Mouse (Mus musculus): ENCODE measurements around the gene Gm20708. TPM values are rescaled to one million over a fixed set of nuclear protein-coding genes. Genes with fewer than 3 reads are reported as not detected.

The Gm20708 gene
- polyA plus RNA-seq (2012; rRNA removed) = 0.12 TPM in 1 of 2 replicates, not detected in the other

DNA sequence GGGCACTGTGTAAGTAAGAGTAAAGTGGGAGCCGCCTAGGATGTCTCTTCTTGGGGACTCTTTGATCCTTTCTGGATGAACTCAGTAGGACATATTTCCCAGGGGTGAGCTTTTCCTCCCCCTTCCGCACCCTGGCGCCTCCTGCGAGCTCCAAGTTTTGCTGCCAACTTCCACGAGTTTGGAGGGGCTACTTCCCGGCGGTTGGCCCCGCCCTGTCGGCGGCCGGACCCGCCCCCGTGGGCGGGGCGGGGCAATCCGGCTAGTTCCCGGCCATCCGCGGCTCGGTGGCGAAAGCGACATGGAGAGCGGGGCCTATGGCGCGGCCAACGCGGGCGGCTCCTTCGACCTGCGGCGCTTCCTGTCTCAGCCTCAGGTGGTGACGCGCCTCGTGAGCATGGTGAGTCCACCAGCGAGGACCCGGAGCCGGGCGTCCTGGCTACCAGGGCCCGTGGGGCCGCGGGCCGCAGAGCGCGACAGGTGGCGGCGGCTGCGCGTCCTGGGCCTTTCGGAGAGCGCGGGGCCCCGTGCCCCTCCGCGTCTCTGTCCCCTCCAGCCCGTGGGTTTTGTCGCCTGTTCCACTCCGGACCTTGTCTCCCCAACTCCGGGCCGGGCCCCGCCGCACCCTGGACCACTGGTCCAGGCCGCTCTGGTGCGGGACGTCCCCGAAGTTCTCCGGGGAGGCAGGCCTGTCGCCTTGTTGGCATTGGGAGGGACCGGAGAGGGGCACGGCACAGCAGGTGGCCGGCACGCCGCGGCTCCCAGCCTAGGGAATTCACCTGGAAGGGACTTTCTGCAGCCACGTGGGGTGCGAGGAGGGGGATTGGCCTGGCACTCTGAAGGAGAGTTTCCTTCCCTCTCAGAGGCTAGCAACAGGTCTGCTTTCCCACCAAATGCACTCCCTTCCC lies at the start of gene Gm20708, which contains the start of gene Syngr2:
Gene Gm20708, plus strand, starts transcription at position 262 of the 905 bp plus-strand sequence.
Gene Syngr2, plus strand, starts transcription at position 262 of the 905 bp plus-strand sequence.

DNA sequence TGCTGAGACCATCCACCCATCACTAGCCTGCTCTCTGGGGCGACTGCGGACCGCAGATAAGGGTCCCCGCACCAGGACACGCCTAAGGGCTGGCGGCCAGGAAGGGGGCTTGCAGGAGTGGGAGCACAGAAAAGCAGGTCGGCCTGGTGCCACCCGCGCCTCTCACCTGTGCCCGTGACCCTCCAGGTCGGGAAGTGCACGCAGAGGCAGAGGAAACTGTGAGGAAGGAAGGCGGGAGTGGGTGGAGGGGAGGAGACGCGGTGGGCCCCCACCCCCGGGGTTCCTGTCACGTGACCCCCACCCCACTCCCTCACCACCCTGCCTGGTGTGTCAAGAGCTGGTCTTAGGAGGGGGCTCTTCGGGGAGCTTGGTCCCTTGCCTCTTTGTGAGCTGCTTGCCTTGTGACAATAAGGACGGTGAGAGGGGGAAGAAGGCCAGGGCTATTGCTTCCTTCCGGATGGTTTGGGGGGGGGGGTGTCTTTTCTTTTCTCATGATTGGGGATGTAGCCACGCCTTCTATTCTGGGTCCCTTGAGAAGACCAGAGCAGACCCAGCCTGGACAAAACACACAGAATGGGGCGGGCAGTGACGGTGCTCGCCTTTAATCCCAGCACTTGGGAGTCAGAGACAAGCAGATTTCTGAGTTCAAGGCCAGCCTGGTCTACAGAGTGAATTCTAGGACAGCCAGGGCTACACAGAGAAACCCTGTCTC lies 27.3 kb upstream of the Gm20708 start, which contains the start of the genes Tmc8 and Tmc6:
Gene Tmc8, plus strand, starts transcription at position 84 of the 712 bp plus-strand sequence.
Gene Tmc6, minus strand, starts transcription at position 206 of the 712 bp plus-strand sequence.

DNA sequence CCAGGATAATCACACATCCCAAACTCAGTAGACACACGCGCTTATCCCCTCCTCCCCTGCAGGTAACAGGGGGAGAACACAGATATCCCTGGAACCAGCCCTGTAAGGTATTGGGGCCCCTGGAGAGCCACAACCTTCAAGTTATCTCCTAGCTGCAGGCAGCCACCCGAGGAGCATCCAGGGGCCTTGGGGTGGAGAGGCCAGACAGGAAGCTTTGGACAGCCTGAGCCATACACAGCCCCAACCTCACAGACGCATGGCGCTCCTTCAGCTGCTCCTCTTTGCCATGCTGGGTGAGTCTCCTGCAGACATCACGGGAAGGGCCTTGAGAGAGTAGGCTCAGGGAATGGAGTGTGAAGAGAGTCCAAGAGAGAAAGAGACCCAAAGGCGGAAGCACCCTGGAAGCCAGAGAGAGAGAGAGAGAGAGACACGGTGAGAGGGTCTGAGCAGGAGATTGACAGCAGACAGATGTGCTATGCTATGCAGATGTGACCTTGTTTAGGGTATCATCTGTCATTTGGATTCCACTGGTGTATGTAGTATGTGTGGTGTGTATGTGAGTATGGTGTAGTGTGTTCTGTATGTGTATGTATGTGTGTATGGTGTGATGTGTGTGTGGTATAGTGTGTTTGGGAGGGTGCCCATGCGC lies 11.8 kb upstream of the Gm20708 start, which contains the start of gene 6030468B19Rik:
Gene 6030468B19Rik, plus strand, starts transcription at position 150 of the 649 bp plus-strand sequence.

DNA sequence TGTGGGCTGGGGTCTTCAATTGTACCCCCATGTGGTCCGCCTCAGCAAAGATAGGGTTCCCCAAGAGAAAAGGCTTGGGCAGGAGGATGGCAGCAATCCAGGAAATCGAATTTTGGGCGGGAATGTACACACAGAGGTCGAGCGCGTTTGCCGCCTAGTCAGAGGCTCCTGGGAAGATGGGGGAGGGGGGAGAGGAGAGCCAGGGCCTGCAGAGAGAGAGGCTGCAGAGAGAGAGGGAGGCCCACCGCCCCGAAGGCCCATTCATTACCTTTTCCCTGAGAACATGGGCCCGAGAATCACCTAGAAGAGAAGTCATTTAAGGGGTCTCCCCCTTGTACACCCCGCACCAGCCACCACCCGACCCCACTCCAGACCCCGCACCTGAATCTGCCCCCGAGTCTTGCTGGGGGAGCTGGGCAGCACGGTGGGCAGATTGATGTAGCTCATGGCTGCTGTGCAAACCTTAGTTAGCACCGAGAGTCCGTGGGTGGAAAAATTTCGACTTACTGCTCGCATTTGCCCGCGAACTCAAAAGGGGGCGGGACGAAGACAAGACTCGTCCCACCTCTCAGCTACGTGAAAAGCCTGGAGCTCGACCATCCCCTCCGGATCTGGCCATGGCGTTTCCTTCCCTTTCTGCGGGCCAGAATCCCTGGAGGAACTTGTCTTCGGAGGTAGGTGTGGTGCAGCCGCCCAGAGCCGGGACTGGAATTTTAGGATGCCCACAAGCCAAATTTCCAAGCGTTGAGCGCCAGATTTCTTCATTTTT lies 16.0 kb downstream of the Gm20708 start, which contains the start of the genes Afmid and Tk1:
Gene Afmid, plus strand, starts transcription at position 592 of the 769 bp plus-strand sequence.
Gene Tk1, minus strand, starts transcription at position 760 of the 769 bp plus-strand sequence.

DNA sequence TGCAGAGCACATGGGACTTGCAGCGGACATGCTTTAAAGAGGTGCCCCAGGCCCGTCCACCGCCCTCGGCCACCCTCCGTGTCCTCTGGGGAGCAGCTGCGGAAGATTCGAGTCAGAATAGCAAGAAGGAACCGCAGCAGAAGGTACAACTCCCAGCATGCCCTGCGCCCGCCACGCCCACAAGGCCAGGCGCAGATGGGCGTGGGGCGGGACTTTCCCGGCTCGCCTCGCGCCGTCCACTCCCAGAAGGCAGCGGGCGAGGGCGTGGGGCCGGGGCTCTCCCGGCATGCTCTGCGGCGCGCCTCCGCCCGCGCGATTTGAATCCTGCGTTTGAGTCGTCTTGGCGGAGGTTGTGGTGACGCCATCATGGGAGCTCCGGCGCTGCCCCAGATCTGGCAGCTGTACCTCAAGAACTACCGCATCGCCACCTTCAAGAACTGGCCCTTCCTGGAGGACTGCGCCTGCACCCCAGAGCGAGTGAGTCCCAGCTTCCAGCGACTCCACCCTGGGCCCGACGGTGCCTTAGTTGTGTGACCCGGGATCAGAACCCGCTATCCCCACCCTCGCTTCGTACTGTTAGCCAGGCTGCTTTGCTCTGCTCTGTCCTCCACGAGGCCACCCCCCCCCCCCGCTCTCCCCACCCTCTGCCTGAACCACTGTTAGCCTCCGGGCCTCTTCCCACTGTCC lies 39.7 kb downstream of the Gm20708 start, which contains the start of gene Birc5:
Gene Birc5, plus strand, starts transcription at position 267 of the 687 bp plus-strand sequence.

DNA sequence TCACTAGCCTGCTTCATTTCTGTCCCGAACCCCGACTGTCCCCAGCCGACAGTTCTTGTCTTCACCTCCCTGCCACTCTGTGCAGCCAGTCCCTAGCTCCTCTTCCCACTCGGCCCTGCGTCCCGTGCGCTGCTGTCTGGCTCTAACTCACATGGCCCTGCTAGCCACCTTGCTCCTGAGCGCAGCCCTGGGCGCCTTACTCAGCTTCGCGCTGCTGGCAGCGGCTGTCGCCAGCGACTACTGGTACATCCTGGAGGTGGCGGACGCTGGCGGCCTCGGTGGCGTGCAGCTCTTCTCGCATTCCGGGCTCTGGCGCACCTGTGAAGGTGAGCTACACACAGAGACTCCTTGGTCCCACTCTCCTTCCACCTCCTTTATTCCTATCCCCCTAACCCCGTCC lies 51.1 kb downstream of the Gm20708 start, which contains the start of gene Tmem235:
Gene Tmem235, plus strand, starts transcription at position 152 of the 400 bp plus-strand sequence.

DNA sequence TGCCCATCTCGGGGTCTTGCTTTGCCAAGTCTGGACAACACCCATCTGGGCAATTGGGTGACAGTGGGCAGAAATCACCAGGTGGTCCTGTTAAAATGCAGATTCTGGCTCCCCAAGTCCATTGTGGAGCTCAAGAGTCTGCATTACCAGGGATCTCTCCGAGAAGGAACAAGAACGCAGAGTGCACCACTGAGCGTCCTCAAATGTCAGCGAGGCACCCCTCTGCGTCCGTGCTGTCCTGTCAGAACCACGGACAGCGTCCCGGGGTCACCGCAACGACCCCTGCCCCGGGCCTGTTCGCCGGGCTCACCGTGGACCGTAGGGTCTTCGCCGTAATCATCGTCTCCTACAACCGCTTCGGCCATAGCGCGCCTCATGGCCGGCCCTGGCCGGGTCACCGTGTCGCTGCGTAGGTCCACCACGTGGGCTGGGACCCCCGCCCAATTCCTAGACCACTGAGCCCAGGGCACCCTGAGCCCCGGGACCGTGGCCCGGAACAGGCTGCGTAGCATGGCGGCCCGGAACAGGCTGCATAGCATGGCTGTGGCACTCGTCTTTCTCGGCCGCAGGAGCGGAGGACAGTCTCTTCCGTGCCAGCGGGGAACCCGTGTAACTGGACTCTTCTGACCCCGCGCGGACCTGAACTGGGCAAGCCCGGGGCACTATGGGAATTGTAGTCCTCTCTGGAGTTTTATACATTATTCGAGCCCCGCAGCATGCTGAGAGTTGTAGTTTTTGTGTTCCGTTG lies 63.6 kb downstream of the Gm20708 start, which contains the start of gene Tha1:
Gene Tha1, minus strand, starts transcription at position 621 of the 748 bp plus-strand sequence.

Other genes with a start within 250 kb of the Gm20708 start
- 16.9 and 17.6 TPM in 2 replicates for gene Tnrc6c, start 155.4 kb upstream of the Gm20708 start, polyA plus RNA-seq (2012; rRNA removed)
- gene Tmc8, start 27.6 kb upstream of the Gm20708 start, polyA plus RNA-seq (2012; rRNA removed) = 28.6 and 35.7 TPM in 2 replicates
- 103 and 111 TPM in 2 replicates for gene Tmc6, start 27.5 kb upstream of the Gm20708 start, polyA plus RNA-seq (2012; rRNA removed)
- gene 6030468B19Rik, start 12.0 kb upstream of the Gm20708 start, polyA plus RNA-seq (2012; rRNA removed) = 0.28 and 0.38 TPM in 2 replicates
- 338 and 560 TPM in 2 replicates for gene Syngr2, start within 50 bp of the Gm20708 start, polyA plus RNA-seq (2012; rRNA removed)
- 12.5 and 14.7 TPM in 2 replicates for gene Afmid, start 16.3 kb downstream of the Gm20708 start, polyA plus RNA-seq (2012; rRNA removed)
- 42.2 and 49.5 TPM in 2 replicates for gene Tk1, start 16.4 kb downstream of the Gm20708 start, polyA plus RNA-seq (2012; rRNA removed)
- 9.9 and 12.5 TPM in 2 replicates for gene Birc5, start 39.6 kb downstream of the Gm20708 start, polyA plus RNA-seq (2012; rRNA removed)
- gene Tmem235, start 51.1 kb downstream of the Gm20708 start, polyA plus RNA-seq (2012; rRNA removed) = 0.07 TPM in 1 of 2 replicates, not detected in the other
- 31.2 and 33.4 TPM in 2 replicates for gene Tha1, start 63.8 kb downstream of the Gm20708 start, polyA plus RNA-seq (2012; rRNA removed)
- 18.9 and 26.0 TPM in 2 replicates for gene Socs3, start 160.4 kb downstream of the Gm20708 start, polyA plus RNA-seq (2012; rRNA removed)
- 54.5 and 66.6 TPM in 2 replicates for gene Pgs1, start 176.6 kb downstream of the Gm20708 start, polyA plus RNA-seq (2012; rRNA removed)

Measured in colon, adult 2 months (tissue).